Mouse (Mus musculus): Measurements from ENCODE around the gene Olfr589. TPM values are rescaled to one million over a fixed set of nuclear protein-coding genes. Genes with fewer than 3 reads are reported as not detected.

Olfr589 gene
- not detected for polyA plus RNA-seq (2017; shearing (Covaris generic))

DNA sequence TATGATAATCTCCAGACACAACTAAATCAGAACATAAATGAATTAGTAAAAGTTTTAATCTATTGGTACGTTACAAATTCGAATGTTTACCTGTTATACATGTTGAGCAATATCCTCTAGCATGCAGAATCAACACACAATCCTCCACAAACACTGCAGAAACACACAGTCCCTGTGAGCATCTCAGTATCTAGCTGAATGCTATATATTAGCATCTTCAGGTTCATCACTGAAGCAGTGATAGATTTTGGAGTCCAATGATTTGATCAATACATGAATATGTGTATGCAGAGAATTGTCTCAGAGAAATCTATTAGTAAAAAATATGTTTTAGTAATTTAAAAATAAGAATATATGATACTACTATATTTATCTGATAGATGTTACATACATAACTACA lies at the start of gene Olfr589:
Olfr589 (minus strand) TSS at position 101 of the 400 bp plus-strand sequence.

DNA sequence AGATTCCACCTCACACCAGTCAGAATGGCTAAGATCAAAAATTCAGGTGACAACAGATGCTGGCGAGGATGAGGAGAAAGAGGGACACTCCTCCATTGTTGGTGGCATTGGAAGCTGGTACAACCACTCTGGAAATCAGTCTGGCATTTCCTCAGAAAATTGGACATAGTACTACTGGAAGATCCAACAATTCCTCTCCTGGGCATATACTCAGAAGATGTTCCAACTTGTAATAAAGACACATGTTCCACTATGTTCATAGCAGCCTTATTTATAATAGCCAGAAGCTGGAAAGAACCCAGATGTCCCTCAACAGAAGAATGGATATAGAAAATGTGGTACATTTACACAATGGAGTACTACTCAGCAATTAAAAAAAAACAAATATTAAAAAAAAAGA lies 28.3 kb upstream of the Olfr589 start, which contains the start of gene Olfr592:
Olfr592 (plus strand) TSS at position 301 of the 400 bp plus-strand sequence.

DNA sequence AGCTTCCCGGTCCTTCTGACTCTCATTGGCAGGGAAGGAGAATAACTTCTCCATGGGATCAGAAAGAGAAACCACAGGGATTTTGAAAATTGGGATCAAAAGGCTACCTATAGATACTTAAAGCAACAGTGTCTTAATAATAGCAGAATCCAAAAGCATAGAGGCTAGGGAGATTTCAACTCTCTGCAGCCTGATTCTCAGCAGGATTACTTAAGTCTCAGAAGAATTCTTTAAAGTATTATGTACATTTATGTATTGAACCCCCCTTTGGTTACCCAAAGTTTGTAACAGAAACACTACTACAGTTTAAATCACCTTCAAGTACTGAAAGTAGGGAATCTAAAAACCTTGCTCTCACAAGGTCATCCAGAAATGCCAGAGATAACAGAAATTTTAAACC lies 22.1 kb upstream of the Olfr589 start, which contains the start of gene Olfr591:
Olfr591 (minus strand) TSS at position 101 of the 400 bp plus-strand sequence.

DNA sequence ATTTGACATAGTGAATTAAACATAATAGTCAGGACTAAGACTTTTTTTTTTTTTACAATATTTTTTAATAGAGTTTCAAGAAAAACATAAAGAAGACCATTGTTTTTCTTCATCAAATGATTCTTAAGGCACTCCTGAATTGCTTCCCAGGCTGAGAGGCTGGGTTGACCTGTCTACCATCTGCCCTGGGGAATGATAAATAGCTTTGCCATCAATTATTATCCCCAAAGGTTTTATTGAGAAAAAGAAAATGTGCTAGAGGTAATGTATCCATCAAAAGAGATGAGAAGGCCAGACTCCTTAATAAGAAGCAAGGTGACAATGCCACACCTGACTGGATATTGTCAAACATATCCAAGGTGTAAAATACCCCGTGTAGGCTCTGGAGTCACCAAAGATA lies 15.6 kb downstream of the Olfr589 start, which contains the start of gene Olfr588-ps1:
Olfr588-ps1 (plus strand) TSS at position 301 of the 400 bp plus-strand sequence.

DNA sequence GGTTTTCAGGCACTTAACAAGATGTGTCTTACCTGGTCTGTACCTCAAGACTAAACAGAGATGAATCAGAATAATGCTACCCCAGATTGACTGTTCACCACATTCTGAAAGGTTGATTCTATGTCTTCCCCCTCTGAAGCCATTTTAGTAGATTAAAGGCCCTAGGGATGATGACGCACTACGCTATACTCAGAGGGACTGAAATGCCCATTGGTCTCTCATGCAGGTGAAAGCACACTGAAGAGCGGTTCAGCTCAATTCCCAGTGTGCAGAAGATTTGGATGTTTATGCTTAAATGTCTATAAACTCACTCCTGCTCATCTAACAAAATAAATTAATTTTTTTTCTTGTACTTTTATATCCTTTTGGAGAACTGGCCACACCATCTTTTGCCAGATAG lies 30.6 kb downstream of the Olfr589 start, which contains the start of gene Olfr586:
Olfr586 (minus strand) TSS at position 101 of the 400 bp plus-strand sequence.

Other genes with a start within 250 kb of the Olfr589 start
- under 1 TPM in 1 of 2 experiments, not detected in 1; 0.07 TPM for gene Olfr571, start 238.8 kb downstream of the Olfr589 start, polyA plus RNA-seq (2017; shearing (Covaris generic))
- gene Olfr572, start 231.9 kb downstream of the Olfr589 start, polyA plus RNA-seq (2017; shearing (Covaris generic)), result not detected
- gene Olfr573-ps1, start 213.8 kb downstream of the Olfr589 start, polyA plus RNA-seq (2017; shearing (Covaris generic)), result under 1 TPM in 1 of 2 experiments, not detected in 1; 0.48 TPM
- gene Olfr574, start 207.9 kb downstream of the Olfr589 start, polyA plus RNA-seq (2017; shearing (Covaris generic)), result not detected
- gene Olfr575, start 197.6 kb downstream of the Olfr589 start, polyA plus RNA-seq (2017; shearing (Covaris generic)), result not detected
- gene Olfr576, start 193.7 kb downstream of the Olfr589 start, polyA plus RNA-seq (2017; shearing (Covaris generic)), result under 1 TPM in 1 of 2 experiments, not detected in 1; 0.13 TPM
- gene Olfr577, start 180.4 kb downstream of the Olfr589 start, polyA plus RNA-seq (2017; shearing (Covaris generic)), result under 1 TPM; 0.22 to 0.67 TPM
- not detected for gene Olfr578, start 167.0 kb downstream of the Olfr589 start, polyA plus RNA-seq (2017; shearing (Covaris generic))
- not detected for gene Olfr582, start 118.3 kb downstream of the Olfr589 start, polyA plus RNA-seq (2017; shearing (Covaris generic))
- not detected for gene Olfr583, start 105.1 kb downstream of the Olfr589 start, polyA plus RNA-seq (2017; shearing (Covaris generic))
- not detected for gene Olfr584, start 74.5 kb downstream of the Olfr589 start, polyA plus RNA-seq (2017; shearing (Covaris generic))
- not detected for gene Olfr585, start 58.6 kb downstream of the Olfr589 start, polyA plus RNA-seq (2017; shearing (Covaris generic))
- gene Olfr586, start 30.7 kb downstream of the Olfr589 start, polyA plus RNA-seq (2017; shearing (Covaris generic)), result not detected
- under 1 TPM in 1 of 2 experiments, not detected in 1; 0.32 TPM for gene Olfr588-ps1, start 15.5 kb downstream of the Olfr589 start, polyA plus RNA-seq (2017; shearing (Covaris generic))
- 1 to 10 TPM in 1 of 2 experiments, under 1 TPM in 1; 0.42 to 1.0 TPM for gene Olfr591, start 22.0 kb upstream of the Olfr589 start, polyA plus RNA-seq (2017; shearing (Covaris generic))
- under 1 TPM; 0.06 to 0.20 TPM for gene Olfr592, start 28.4 kb upstream of the Olfr589 start, polyA plus RNA-seq (2017; shearing (Covaris generic))
- not detected for gene Olfr593, start 55.5 kb upstream of the Olfr589 start, polyA plus RNA-seq (2017; shearing (Covaris generic))
- 1 to 10 TPM in 1 of 2 experiments, not detected in 1; 1.1 TPM for gene Olfr594, start 60.6 kb upstream of the Olfr589 start, polyA plus RNA-seq (2017; shearing (Covaris generic))
- not detected for gene Usp17ld, start 96.1 kb upstream of the Olfr589 start, polyA plus RNA-seq (2017; shearing (Covaris generic))
- gene Olfr596, start 149.3 kb upstream of the Olfr589 start, polyA plus RNA-seq (2017; shearing (Covaris generic)), result under 1 TPM in 1 of 2 experiments, not detected in 1; 0.29 TPM
- under 1 TPM; 0.10 to 0.17 TPM for gene Olfr597, start 160.0 kb upstream of the Olfr589 start, polyA plus RNA-seq (2017; shearing (Covaris generic))
- gene Olfr598, start 167.2 kb upstream of the Olfr589 start, polyA plus RNA-seq (2017; shearing (Covaris generic)), result not detected
- not detected for gene Olfr599, start 179.6 kb upstream of the Olfr589 start, polyA plus RNA-seq (2017; shearing (Covaris generic))
- under 1 TPM in 1 of 2 experiments, not detected in 1; 0.89 TPM for gene Olfr600, start 193.3 kb upstream of the Olfr589 start, polyA plus RNA-seq (2017; shearing (Covaris generic))
- gene Olfr601, start 206.3 kb upstream of the Olfr589 start, polyA plus RNA-seq (2017; shearing (Covaris generic)), result 1 to 10 TPM in 1 of 2 experiments, under 1 TPM in 1; 0.59 to 2.7 TPM
- gene Olfr603, start 229.8 kb upstream of the Olfr589 start, polyA plus RNA-seq (2017; shearing (Covaris generic)), result 1 to 10 TPM in 1 of 2 experiments, not detected in 1; 2.6 TPM

Data from inflammation-experienced regulatory T-cells (primary cell).